Mouse (Mus musculus): ENCODE measurements around the gene Ppp1r14c.
"Not testable (repeated sequence)": the region's sequence is repeated elsewhere in the genome, so short reads cannot be mapped to it uniquely, and the experiment has no call there.

Ppp1r14c gene

DNA sequence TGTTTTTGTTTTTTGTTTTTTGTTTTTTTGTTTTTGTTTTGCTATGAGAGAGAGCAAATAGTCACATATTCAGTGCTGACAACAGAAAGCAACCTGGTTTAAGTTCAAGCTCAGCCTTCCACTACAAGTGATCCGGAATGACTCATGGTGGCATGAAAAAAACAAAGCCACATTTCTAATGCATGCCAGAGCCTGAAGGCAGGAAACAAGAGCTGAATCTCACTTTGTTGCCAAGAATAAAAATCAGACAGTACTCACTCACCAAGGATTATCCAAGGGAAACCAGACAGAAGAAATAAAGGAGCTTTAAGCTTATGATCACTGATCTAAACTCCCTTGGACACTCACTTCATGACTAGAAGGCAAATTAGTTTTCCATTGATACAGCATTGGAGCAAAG lies 110.8 kb downstream of the Ppp1r14c start:
- DNase-seq, result no peak

DNA sequence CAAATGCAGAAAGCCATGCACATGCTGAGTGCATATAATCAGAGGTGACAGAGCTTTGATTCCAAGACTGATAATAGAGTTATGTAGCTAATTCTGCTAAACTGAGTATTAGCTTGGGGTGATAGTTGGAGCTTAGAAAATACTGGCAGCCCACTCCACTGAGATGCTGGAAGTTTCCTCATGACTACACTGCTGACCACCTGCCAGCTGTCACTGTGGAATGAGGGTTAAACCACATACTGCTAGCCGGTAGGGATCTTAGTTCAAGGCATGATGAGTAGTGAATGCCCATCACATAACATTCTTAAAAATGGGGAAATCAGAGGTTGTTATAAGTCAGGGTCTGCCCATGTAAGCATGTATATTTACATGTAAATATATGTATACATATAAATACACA lies 113.9 kb downstream of the Ppp1r14c start:
- DNase-seq, result no peak

DNA sequence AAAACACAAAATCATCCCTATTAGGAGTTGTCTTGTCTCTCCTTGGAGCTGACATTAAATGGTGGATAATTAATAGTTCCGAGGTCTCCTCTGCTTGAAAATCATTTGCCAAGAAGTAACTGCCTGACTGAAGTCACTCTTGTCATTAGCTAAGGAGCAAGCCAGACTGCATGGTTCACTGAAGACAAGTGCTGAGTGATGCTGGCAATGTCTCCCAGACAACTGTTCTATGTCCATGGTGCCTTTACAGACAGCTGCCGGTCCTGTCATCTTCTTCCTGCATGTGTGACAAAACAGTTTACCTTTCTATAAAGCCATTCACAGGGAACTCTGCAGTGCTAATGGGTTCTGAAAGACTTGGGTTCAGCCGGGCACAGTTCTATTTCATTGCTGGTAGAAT lies 124.2 kb downstream of the Ppp1r14c start:
- no peak for DNase-seq

DNA sequence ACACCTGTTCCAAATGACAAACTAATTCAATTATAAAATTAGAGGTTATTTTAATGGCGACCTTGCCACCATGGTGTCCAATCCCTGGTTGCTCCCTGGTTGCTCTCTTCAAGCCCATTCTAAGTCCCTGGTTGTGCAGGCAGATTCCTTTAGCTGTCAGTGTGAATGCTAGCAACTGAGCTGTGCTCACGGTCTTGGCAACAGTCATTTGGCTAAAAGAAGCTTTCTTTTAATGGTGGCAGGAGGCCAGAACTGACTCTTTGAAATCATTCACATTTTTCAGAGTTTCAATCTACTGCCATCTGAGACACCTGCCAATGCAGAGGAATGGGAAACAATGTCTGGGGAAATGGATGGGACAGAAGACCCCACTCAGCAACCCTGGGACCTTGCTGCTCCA lies 130.9 kb downstream of the Ppp1r14c start:
- DNase-seq, result no peak

DNA sequence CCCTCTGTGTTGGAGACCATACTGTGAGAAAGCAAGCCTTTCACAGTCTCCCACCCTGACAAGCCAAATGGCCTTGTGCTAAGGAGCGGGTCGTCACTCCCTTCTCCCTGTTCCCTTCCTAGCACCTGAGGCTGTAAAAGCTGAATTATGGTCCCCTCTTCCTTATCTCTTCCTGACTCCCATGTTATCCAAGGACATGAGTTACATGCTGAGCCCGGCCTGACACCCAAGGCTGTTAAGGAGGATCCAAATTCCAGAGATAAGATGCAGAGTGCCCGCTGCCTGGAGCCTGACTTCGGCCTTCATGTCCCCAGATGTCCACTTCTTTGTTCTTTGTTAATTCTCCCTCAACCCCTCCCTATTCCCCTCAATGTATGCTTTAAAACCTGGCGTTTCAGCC lies 135.0 kb downstream of the Ppp1r14c start:
- not testable (repeated sequence) for DNase-seq

DNA sequence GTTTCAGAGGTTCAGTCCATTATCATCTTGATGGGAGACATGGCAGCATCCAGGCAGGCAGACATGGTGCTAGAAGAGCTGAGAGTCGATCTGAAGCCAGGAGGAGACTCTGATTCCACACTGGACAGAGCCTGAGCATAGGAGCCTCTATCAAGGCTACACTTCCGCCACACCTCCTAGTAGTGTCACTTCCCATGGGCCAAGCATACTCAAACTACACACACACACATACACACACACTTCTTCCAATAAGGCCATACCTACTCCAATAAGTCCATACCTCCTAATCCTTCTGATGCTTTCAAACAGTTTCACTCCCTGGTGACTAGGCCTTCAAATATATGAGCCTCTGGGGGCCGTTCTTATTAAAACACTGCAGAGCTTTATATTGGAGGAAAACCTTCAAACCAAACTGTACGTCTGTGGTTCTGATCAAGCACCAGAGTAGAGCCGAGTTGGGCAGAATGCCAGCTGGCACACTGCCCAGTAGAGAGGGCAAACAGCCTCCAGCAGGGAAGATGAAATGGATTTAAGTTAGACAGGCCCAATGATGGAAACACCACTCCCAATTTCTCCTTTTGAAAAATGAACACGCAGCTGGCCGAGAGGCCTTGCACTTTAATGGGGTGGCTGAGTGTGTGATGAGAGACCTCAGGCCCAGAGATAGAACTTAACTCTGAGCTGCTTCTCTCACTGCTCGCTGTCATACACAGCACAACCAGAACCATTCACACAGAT lies 141.8 kb downstream of the Ppp1r14c start:
- peak; percentile 37 to 75 for DNase-seq

DNA sequence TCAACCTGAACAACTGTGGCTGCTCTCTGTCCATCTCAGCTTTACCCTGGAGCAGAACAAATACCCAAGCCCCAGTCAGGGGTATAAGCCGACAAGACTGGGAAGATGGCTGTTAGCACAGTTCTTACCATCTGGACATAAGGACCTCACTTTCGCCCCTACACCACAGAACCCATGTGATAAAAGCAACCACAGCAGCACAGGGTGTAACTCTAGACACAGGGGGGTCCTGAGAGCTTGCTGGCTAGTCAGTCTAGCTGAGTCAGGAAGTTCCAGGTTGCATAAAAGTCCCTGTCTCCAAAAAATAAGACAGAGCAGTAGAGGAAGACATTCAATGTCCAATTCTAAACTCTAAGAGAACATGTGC lies 142.3 kb downstream of the Ppp1r14c start:
- no peak for DNase-seq

DNA sequence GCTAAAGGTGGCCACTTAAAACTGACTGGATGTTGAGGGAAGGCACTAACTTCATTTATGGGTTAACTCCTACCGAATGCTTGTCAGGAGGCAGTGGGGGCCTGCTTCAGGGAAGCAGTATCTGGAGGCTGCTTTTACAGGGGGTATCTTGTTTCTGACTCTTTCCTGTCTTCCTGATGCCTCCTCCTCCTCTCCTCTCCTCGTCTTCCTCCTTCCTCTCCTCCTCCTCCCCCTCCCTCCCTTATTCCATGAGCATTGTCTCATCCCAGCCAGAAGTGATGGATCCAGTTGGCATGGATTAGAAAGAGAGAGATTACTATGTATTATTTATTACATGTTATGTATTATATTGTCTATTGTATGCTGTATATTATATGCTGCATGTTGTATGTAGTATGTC lies 142.9 kb downstream of the Ppp1r14c start:
- no peak for DNase-seq

DNA sequence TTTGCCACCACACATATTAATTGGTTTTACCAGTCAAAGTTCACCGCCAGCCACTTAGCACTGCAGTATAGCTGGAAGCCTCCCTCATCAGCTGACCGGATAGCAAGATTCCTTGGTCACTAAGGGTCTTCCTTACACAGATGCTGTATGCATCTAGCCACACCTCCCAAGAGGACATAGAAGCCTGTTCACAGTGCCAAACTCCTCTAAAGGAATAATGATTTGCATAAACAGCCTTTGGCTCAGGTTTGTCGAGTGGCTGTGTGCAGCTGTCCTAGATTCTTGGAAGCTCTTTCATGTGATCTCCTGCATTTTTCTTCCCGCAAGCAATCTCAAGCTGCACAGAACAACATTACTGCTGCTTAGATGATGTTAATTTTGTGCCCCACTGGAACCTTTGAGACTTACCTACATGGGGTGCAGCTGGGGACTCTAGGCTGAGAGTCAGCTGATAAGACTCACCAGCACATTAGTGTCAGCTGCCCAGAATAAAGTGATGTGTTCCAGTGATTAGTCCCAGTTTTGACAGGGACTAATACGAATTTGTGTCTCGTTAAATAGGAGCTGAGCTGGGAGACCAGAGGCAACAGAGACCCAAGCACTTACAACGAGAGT lies 143.9 kb downstream of the Ppp1r14c start:
- no peak for DNase-seq

DNA sequence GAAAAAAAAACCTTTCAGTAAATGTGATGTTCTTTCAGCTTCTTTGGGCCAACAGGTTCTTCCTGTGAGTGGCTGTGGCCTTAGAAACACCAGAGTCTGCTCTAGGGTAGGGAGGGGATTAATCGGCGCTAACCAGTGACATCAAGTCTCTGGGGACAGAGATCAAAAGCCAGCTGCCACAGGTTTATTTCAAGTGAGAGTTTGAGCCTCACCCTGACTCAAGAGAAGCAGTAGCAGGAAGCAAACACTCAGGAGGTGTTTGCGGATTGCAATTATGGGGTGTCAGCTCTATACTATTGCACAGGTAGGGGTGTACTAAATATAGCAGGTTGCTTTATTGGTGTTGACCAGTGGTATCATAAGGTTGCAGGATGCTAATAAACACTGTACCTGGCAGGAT lies 144.6 kb downstream of the Ppp1r14c start:
- no peak for DNase-seq

DNA sequence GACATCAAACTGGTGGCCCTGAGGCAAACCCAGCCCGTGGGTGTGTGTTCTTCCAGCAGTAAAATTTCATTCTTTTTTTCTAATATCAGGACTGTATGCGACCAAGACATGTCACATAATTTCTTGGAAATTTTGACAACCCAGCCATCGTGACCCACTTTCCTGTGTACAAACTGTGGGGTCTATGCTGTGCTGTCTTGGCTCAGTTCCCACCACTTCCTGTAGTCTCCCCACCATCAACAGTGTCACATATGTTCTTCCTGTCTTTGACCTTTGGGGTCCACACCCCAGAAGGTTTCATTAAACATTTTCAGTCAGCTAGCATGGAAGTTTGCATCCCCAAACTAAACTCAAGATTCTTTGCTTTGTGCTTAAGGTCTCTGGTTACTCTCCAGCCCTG lies 145.5 kb downstream of the Ppp1r14c start:
- DNase-seq, result no peak

DNA sequence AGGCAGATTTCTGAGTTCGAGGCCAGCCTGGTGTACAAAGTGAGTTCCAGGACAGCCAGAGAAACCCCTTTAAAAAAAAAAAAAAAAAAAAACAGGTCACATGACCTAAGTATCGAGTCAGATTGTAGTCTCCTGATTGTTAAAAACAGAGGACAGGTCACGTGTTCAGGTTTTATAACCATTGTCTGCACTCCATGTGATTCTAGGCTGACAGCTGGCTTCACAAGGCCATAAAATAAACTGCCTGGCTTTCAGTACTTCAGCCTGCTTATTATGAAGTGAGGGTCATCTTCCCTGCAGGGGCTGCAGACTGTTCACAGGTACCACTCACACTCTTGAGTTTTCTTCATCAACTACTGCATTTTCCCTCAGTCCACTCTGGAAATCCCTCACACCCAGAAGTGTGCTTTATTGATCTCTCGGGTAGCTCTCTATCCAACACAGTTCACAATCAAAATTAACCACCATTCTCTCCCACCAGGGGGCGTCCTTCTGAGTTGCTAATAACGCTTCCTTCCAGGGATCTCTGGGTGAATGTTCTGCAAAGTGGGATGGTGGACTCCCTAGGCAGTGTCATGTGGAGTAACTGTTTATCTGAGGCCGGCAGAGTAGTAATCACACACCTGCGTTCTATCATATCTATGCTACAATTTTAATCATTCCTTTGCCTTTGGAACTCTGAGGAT lies 146.9 kb downstream of the Ppp1r14c start:
- peak in 1 of 2 experiments; percentile 39 for DNase-seq

DNA sequence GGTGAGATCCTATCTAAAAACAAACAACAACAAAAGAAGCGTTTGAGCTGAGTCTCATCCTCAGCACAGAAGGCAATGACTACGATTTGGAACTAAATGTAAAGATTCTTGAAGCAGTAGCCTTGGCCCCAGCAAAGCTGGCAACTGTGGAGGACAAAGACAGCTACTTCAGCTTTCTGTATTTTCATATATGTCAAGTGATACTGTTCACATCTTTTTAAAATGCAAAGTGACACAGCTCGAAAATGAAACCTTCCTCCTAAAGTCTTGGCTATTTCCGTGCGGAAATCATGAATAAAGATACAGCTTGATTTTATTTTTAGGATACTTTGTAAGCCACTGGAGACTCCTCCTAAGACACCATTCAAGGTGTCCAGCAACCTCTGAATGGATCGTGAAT lies 148.1 kb downstream of the Ppp1r14c start:
- no peak for DNase-seq
